Mouse (Mus musculus) heart, embryonic 13.5 days (tissue): Measurements from ENCODE around the gene Ppp1r12a. TPM values are rescaled to one million over a fixed set of nuclear protein-coding genes. Genes with fewer than 3 reads are reported as not detected.

ENCODE experiments used
- polyA plus RNA-seq: library from polyadenylated mRNA; unstranded; fragments of >200 nt; fragmentation: Nextera tagmentation; extraction: Ambion mirVana; gene quantifications from 2 replicates; pipeline ENCODE4 v1.2.1, GENCODE M21; 2015

Ppp1r12a gene
- polyA plus RNA-seq, 1 experiment from 2014 or later: 88.1 TPM

Other genes with a start within 250 kb of the Ppp1r12a start
- gene Pawr, start 169.9 kb downstream of the Ppp1r12a start, polyA plus RNA-seq: 9.9 and 10.3 TPM in 2 replicates